Mouse (Mus musculus) erythroblast, embryonic 14.5 days (primary cell): ENCODE measurements around the gene Nav3.

Source experiments
- GATA1 ChIP-seq: IDR thresholded peaks from 2 replicates; pipeline ENCODE4 v1.6.1; 2012; ENCODE audit warnings: low read length, inconsistent platforms, mixed read lengths
- TAL1 ChIP-seq: IDR thresholded peaks from 3 replicates; pipeline ENCODE4 v1.6.1; 2012; ENCODE audit warnings: low read length, inconsistent platforms, mixed read lengths

- no peak for TF ChIP-seq GATA1
- no peak for TF ChIP-seq TAL1
Measured at GRCm38 (mm10) chr10:110415624-110416023, 40.4 kb downstream of the Nav3 start.
